Mouse (Mus musculus) E14TG2a.4 (cell line): ENCODE data around the gene Upk3a.

ENCODE experiments used
- CTCF ChIP-seq: conservative IDR thresholded peaks from 2 replicates; pipeline ENCODE4 v1.5.1; 2014; ENCODE audit warnings: low read length
- NANOG ChIP-seq: IDR thresholded peaks from 2 replicates; pipeline ENCODE4 v1.6.1; 2014; ENCODE audit warnings: borderline replicate concordance, low read length, mixed read lengths
- POU5F1 ChIP-seq: IDR thresholded peaks from 2 replicates; pipeline ENCODE4 v1.6.1; 2014; ENCODE audit warnings: low read length, borderline replicate concordance

- TF ChIP-seq CTCF = no peak
- TF ChIP-seq POU5F1 = no peak
- TF ChIP-seq NANOG = no peak
Measured at GRCm38 (mm10) chr15:85046230-85046950, 29.4 kb downstream of the Upk3a start.
